Mouse (Mus musculus): ENCODE measurements around the gene Tvp23a. TPM values are rescaled to one million over a fixed set of nuclear protein-coding genes. Genes with fewer than 3 reads are reported as not detected.

The Tvp23a gene
- polyA plus RNA-seq, 1 experiment from 2014 or later: 0.51 TPM

GRCm38 (mm10) chr16:10446573-10447263 is 444 bp downstream of the Tvp23a start:
- H3K27ac ChIP-seq (ENCODE audit: low read length): no peak overlapping the region
- no peaks in the 10 kb centered on the region for H3K27me3 ChIP-seq (ENCODE audit: control insufficient read depth, insufficient read depth, low read depth, low read length)
- ATAC-seq (ENCODE audit: low read depth): no peak; the same call in 1 of the 2 replicates
- no peaks in the 10 kb centered on the region for H3K4me1 ChIP-seq (ENCODE audit: control insufficient read depth, low read depth, low read length)
- no peak overlapping the region for H3K9ac ChIP-seq (ENCODE audit: low read depth, low read length)
- H3K9me3 ChIP-seq (replicated peaks; ENCODE audit: control insufficient read depth, low read length): no peaks in the 10 kb centered on the region
- no peak overlapping the region for H3K4me2 ChIP-seq (ENCODE audit: low read depth, low read length)
- 0 out of 2 replicates have a peak overlapping the region, but pooled peaks have one; percentile 6 for H3K4me3 ChIP-seq (ENCODE audit: low read depth, low read length)
- 44% methylated on average over 13 of the region's 13 CpGs for WGBS (ENCODE audit: insufficient replicate concordance)
- no peaks in the 10 kb centered on the region for H3K36me3 ChIP-seq (ENCODE audit: control insufficient read depth, insufficient read depth)

GRCm38 (mm10) chr16:10443723-10444122 is 3.4 kb downstream of the Tvp23a start:
- H3K4me2 ChIP-seq (ENCODE audit: low read depth, low read length): no peak overlapping the region
- no peaks in the 10 kb centered on the region for H3K9me3 ChIP-seq (replicated peaks; ENCODE audit: control insufficient read depth, low read length)
- no peaks in the 10 kb centered on the region for H3K27me3 ChIP-seq (ENCODE audit: control insufficient read depth, insufficient read depth, low read depth, low read length)
- no peaks in the 10 kb centered on the region for H3K4me1 ChIP-seq (ENCODE audit: control insufficient read depth, low read depth, low read length)
- no peak overlapping the region for H3K4me3 ChIP-seq (ENCODE audit: low read depth, low read length)
- ATAC-seq (ENCODE audit: low read depth): no peak
- H3K27ac ChIP-seq (ENCODE audit: low read length): no peak overlapping the region
- no peak overlapping the region for H3K9ac ChIP-seq (ENCODE audit: low read depth, low read length)
- no peaks in the 10 kb centered on the region for H3K36me3 ChIP-seq (ENCODE audit: control insufficient read depth, insufficient read depth)

- no peak for ATAC-seq (ENCODE audit: low read depth)
- H3K9me3 ChIP-seq (replicated peaks; ENCODE audit: control insufficient read depth, low read length): no peaks in the 10 kb centered on the region
- H3K36me3 ChIP-seq (ENCODE audit: control insufficient read depth, insufficient read depth): no peaks in the 10 kb centered on the region
- no peak overlapping the region for H3K27ac ChIP-seq (ENCODE audit: low read length)
- WGBS (ENCODE audit: insufficient replicate concordance): 67% methylated on average over 4 of the region's 4 CpGs
- H3K4me3 ChIP-seq (ENCODE audit: low read depth, low read length): no peak overlapping the region
- no peaks in the 10 kb centered on the region for H3K4me1 ChIP-seq (ENCODE audit: control insufficient read depth, low read depth, low read length)
- H3K27me3 ChIP-seq (ENCODE audit: control insufficient read depth, insufficient read depth, low read depth, low read length): no peaks in the 10 kb centered on the region
- H3K4me2 ChIP-seq (ENCODE audit: low read depth, low read length): no peak overlapping the region
- no peak overlapping the region for H3K9ac ChIP-seq (ENCODE audit: low read depth, low read length)
Observed at GRCm38 (mm10) chr16:10441761-10442160, 5.4 kb downstream of the Tvp23a start.

- Histone ChIP-seq H3K4me3 (ENCODE audit: low read depth, low read length) (no peak overlapping the region), H3K9ac (ENCODE audit: low read depth, low read length) (no peak overlapping the region), H3K27me3 (ENCODE audit: control insufficient read depth, insufficient read depth, low read depth, low read length) (no peaks in the 10 kb centered on the region), H3K9me3 (replicated peaks; ENCODE audit: control insufficient read depth, low read length) (no peaks in the 10 kb centered on the region), H3K27ac (ENCODE audit: low read length) (no peak overlapping the region), H3K36me3 (ENCODE audit: control insufficient read depth, insufficient read depth) (no peaks in the 10 kb centered on the region), H3K4me1 (ENCODE audit: control insufficient read depth, low read depth, low read length) (no peaks in the 10 kb centered on the region), H3K4me2 (ENCODE audit: low read depth, low read length) (no peak overlapping the region)
- 41% methylated on average over 6 of the region's 6 CpGs for WGBS (ENCODE audit: insufficient replicate concordance)
- ATAC-seq (ENCODE audit: low read depth): no peak
Observed at GRCm38 (mm10) chr16:10441328-10441727, 5.8 kb downstream of the Tvp23a start.

- ATAC-seq (ENCODE audit: low read depth): no peak
- Histone ChIP-seq H3K27me3 (ENCODE audit: control insufficient read depth, insufficient read depth, low read depth, low read length) (no peaks in the 10 kb centered on the region), H3K4me2 (ENCODE audit: low read depth, low read length) (no peak overlapping the region), H3K9ac (ENCODE audit: low read depth, low read length) (no peak overlapping the region), H3K9me3 (replicated peaks; ENCODE audit: control insufficient read depth, low read length) (no peaks in the 10 kb centered on the region), H3K4me1 (ENCODE audit: control insufficient read depth, low read depth, low read length) (no peaks in the 10 kb centered on the region), H3K4me3 (ENCODE audit: low read depth, low read length) (no peak overlapping the region), H3K36me3 (ENCODE audit: control insufficient read depth, insufficient read depth) (no peaks in the 10 kb centered on the region), H3K27ac (ENCODE audit: low read length) (no peak overlapping the region)
- WGBS (ENCODE audit: insufficient replicate concordance): 60% methylated on average over 5 of the region's 5 CpGs
Observed at GRCm38 (mm10) chr16:10438055-10438454, 9.1 kb downstream of the Tvp23a start.

- no peaks in the 10 kb centered on the region for H3K36me3 ChIP-seq (ENCODE audit: control insufficient read depth, insufficient read depth)
- H3K9me3 ChIP-seq (replicated peaks; ENCODE audit: control insufficient read depth, low read length): no peaks in the 10 kb centered on the region
- no peak overlapping the region for H3K4me2 ChIP-seq (ENCODE audit: low read depth, low read length)
- H3K4me1 ChIP-seq (ENCODE audit: control insufficient read depth, low read depth, low read length): no peaks in the 10 kb centered on the region
- no peaks in the 10 kb centered on the region for H3K27me3 ChIP-seq (ENCODE audit: control insufficient read depth, insufficient read depth, low read depth, low read length)
- ATAC-seq (ENCODE audit: low read depth): no peak
- H3K9ac ChIP-seq (ENCODE audit: low read depth, low read length): no peak overlapping the region
- no peak overlapping the region for H3K27ac ChIP-seq (ENCODE audit: low read length)
- H3K4me3 ChIP-seq (ENCODE audit: low read depth, low read length): no peak overlapping the region
- WGBS (ENCODE audit: insufficient replicate concordance): 59% methylated on average over 6 of the region's 6 CpGs
Observed at GRCm38 (mm10) chr16:10436166-10436565, 11.0 kb downstream of the Tvp23a start.

- ATAC-seq (ENCODE audit: low read depth): no peak
- H3K4me3 ChIP-seq (ENCODE audit: low read depth, low read length): no peak overlapping the region
Observed at GRCm38 (mm10) chr16:10433344-10433743, 13.8 kb downstream of the Tvp23a start.

GRCm38 (mm10) chr16:10432387-10432786 is 14.8 kb downstream of the Tvp23a start:
- no peaks in the 10 kb centered on the region for H3K27me3 ChIP-seq (ENCODE audit: control insufficient read depth, insufficient read depth, low read depth, low read length)
- WGBS (ENCODE audit: insufficient replicate concordance): 50% methylated on average over 4 of the region's 4 CpGs

More at GRCm38 (mm10) chr16:10433344-10433743, 13.8 kb downstream of the Tvp23a start:
- H3K9ac ChIP-seq (ENCODE audit: low read depth, low read length): no peak overlapping the region
- no peaks in the 10 kb centered on the region for H3K9me3 ChIP-seq (replicated peaks; ENCODE audit: control insufficient read depth, low read length)
- no peak overlapping the region for H3K27ac ChIP-seq (ENCODE audit: low read length)
- H3K4me2 ChIP-seq (ENCODE audit: low read depth, low read length): no peak overlapping the region
- no peaks in the 10 kb centered on the region for H3K27me3 ChIP-seq (ENCODE audit: control insufficient read depth, insufficient read depth, low read depth, low read length)
- H3K4me1 ChIP-seq (ENCODE audit: control insufficient read depth, low read depth, low read length): no peaks in the 10 kb centered on the region
- no peaks in the 10 kb centered on the region for H3K36me3 ChIP-seq (ENCODE audit: control insufficient read depth, insufficient read depth)
- WGBS (ENCODE audit: insufficient replicate concordance): 48% methylated on average over 5 of the region's 5 CpGs

GRCm38 (mm10) chr16:10431911-10432310 is 15.3 kb downstream of the Tvp23a start:
- H3K9ac ChIP-seq (ENCODE audit: low read depth, low read length): no peak overlapping the region
- H3K27ac ChIP-seq (ENCODE audit: low read length): no peak overlapping the region
- H3K36me3 ChIP-seq (ENCODE audit: control insufficient read depth, insufficient read depth): no peaks in the 10 kb centered on the region
- no peaks in the 10 kb centered on the region for H3K9me3 ChIP-seq (replicated peaks; ENCODE audit: control insufficient read depth, low read length)
- WGBS (ENCODE audit: insufficient replicate concordance): 50% methylated on average over 1 of the region's 1 CpGs
- H3K27me3 ChIP-seq (ENCODE audit: control insufficient read depth, insufficient read depth, low read depth, low read length): no peaks in the 10 kb centered on the region
- H3K4me1 ChIP-seq (ENCODE audit: control insufficient read depth, low read depth, low read length): no peaks in the 10 kb centered on the region
- ATAC-seq (ENCODE audit: low read depth): no peak
- H3K4me3 ChIP-seq (ENCODE audit: low read depth, low read length): no peak overlapping the region
- no peak overlapping the region for H3K4me2 ChIP-seq (ENCODE audit: low read depth, low read length)

More at GRCm38 (mm10) chr16:10432387-10432786, 14.8 kb downstream of the Tvp23a start:
- no peak overlapping the region for H3K4me3 ChIP-seq (ENCODE audit: low read depth, low read length)
- no peaks in the 10 kb centered on the region for H3K36me3 ChIP-seq (ENCODE audit: control insufficient read depth, insufficient read depth)
- no peak overlapping the region for H3K4me2 ChIP-seq (ENCODE audit: low read depth, low read length)
- H3K27ac ChIP-seq (ENCODE audit: low read length): no peak overlapping the region
- no peak overlapping the region for H3K9ac ChIP-seq (ENCODE audit: low read depth, low read length)
- H3K4me1 ChIP-seq (ENCODE audit: control insufficient read depth, low read depth, low read length): no peaks in the 10 kb centered on the region
- no peaks in the 10 kb centered on the region for H3K9me3 ChIP-seq (replicated peaks; ENCODE audit: control insufficient read depth, low read length)
- ATAC-seq (ENCODE audit: low read depth): no peak

Measured in liver, embryonic 16.5 days (tissue).